Mouse (Mus musculus) cerebellum, postnatal 25 days (tissue): Measurements from ENCODE around the gene Bbs9.

Source experiments
- DNase-seq, 2 experiments: peaks; one replicate each; pipeline ENCODE4 v3.0.0; 2021; ENCODE audit warnings: mixed read lengths in 2 of 2

Bbs9 gene

GRCm38 (mm10) chr9:22468170-22468898, 7.2 kb upstream of the Bbs9 start:
- peak in 1 of 2 experiments; percentile 84 for DNase-seq

GRCm38 (mm10) chr9:22468899-22469259, 6.6 kb upstream of the Bbs9 start:
- no peak for DNase-seq

- DNase-seq: no peak
These were observed 5.9 kb upstream of the Bbs9 start, which contains the start of gene Rp9 for GRCm38 (mm10) chr9:22469643-22470042. Rp9 (minus strand) TSS chr9:22469743.

GRCm38 (mm10) chr9:22476265-22476664, 750 bp downstream of the Bbs9 start:
- peak; percentile 29 to 35 for DNase-seq

- DNase-seq: no peak
These were observed 3.4 kb downstream of the Bbs9 start for GRCm38 (mm10) chr9:22478946-22479345.

GRCm38 (mm10) chr9:22483866-22484561, 8.5 kb downstream of the Bbs9 start:
- DNase-seq: no peak

- DNase-seq: no peak
These were observed 9.2 kb downstream of the Bbs9 start for GRCm38 (mm10) chr9:22484562-22485308.

GRCm38 (mm10) chr9:22486211-22486610, 10.7 kb downstream of the Bbs9 start:
- DNase-seq: no peak

- no peak for DNase-seq
These were observed 13.4 kb downstream of the Bbs9 start for GRCm38 (mm10) chr9:22488963-22489362.

- no peak for DNase-seq
These were observed 18.8 kb downstream of the Bbs9 start for GRCm38 (mm10) chr9:22494203-22494807.

- no peak for DNase-seq
These were observed 19.6 kb downstream of the Bbs9 start for GRCm38 (mm10) chr9:22495133-22495532.

- no peak for DNase-seq
These were observed 21.7 kb downstream of the Bbs9 start for GRCm38 (mm10) chr9:22497021-22497767.

GRCm38 (mm10) chr9:22502972-22503371, 27.5 kb downstream of the Bbs9 start:
- DNase-seq: no peak

- DNase-seq: no peak
These were observed 28.1 kb downstream of the Bbs9 start for GRCm38 (mm10) chr9:22503581-22503980.

GRCm38 (mm10) chr9:22505574-22505973, 30.1 kb downstream of the Bbs9 start:
- no peak for DNase-seq

- DNase-seq: no peak
These were observed 39.6 kb downstream of the Bbs9 start for GRCm38 (mm10) chr9:22515076-22515475.

GRCm38 (mm10) chr9:22518394-22519041, 43.0 kb downstream of the Bbs9 start:
- peak; percentile 26 to 73 for DNase-seq

- no peak for DNase-seq
These were observed 47.9 kb downstream of the Bbs9 start for GRCm38 (mm10) chr9:22523460-22523859.

- DNase-seq: no peak
These were observed 55.4 kb downstream of the Bbs9 start for GRCm38 (mm10) chr9:22530734-22531489.

- no peak for DNase-seq
These were observed 56.6 kb downstream of the Bbs9 start for GRCm38 (mm10) chr9:22532112-22532511.

- DNase-seq: peak; percentile 27 to 55
These were observed 57.4 kb downstream of the Bbs9 start for GRCm38 (mm10) chr9:22532810-22533447.
